Mouse (Mus musculus) brain, embryonic 18.5 days (tissue): ENCODE measurements around the gene Mark2.
A peak's percentile ranks its signal among the peaks of the same experiment; 100 is the strongest.

Source experiments
- DNase-seq: peaks from one replicate; pipeline ENCODE4 v3.0.0-alpha.2; 2012; ENCODE audit warnings: low read depth, low spot score

Gene Mark2

DNA sequence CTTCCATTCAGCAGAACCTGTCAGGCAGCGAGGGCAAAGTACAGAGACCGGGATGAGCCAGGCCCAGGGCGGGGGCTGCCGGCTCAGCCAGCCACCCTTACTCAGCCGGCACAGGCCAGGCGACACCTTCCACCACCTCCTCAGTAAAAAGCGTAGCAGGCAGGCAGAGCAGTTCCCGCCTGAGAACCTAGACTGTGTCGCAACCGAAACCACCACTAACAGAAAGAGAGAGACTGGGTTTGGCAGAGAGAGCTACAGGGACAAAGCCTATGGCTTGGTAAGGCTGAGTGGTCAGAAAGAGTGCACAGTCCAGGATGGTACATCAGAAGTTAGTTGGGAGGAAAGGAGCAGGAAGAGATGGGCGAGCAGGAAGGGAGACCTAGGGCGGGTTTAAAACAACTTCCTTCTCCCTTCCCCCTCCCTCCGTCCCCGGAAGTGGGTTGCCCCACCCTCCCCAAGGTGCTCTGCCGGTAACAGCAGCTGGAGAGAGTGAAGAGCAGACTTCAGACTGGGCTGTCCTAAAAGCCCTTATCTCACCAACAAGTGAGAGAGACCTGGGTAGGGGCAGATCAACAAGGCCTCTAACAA lies 46.5 kb downstream of the Mark2 start:
- no peak for DNase-seq

DNA sequence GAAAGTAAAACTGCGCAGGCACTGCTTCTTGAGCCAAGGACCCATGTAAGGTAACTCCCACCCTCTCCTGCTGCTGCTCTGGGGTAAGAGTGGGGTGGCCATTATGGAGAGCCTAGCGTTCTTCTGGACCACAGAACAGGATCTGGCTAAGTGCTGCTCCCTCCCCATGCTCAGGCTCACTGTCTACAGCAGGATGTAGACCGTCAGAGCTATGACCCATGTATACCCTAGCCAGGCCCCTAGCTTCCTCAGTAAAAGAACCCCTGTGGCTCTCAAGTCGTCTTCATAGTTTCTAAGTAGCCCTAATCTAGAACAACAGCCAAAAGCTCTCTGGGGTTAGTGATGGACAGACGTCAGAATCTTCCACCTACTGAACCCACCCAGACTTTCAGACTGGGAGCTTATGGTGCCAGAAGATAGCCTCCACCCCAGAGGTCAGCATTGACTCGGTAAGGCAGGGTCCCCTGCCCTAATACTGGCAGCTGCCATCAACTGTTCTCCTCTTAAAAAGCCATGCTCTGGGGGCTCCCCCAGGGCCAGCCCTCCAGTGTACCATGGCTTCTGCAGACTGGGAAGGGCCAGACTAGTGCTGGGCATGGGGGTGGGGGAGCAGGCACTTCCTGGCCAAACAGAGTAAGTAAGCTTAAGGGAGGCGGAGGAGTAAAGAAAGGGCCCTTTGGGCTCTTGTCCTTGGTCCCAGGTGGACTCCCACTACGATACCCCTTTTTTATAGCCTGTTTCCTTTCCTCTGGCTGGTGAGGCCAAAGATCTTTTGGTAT lies 47.4 kb downstream of the Mark2 start:
- no peak for DNase-seq

DNA sequence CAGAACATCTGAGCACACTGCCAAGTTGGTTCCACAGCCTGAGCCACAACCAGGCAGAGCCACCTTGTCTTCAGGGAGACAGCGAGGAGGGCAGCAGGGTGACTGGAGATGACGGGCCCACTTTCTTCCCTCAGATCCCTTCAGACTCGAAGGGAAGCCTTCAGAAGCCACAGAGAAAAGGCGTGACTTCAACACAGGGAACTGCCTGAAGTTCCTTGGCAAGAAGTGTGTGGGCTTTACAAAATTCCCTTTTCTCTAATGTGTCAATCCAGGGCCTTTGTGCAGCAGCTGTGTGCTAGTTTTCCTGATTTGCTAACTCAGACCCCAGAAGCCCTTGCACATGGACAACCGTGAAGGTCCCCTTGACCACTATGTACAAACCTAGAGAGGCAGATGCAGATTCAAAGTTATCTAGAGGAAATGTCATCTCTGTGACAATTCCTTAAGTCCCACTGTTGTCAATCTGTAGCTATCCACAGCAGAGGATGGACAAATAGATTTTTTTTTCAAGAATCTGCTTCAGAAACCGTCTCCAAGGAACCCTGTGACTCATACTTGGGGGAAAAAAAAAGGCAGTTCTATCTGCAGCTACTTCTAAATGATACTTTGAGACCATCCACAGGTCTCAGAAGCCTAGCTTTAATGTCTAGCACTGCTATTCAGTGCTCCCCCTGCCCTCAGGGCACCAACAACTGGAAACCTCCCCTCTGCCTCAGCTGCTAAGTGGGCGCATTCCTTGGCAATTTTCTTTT lies 49.5 kb downstream of the Mark2 start:
- no peak for DNase-seq

DNA sequence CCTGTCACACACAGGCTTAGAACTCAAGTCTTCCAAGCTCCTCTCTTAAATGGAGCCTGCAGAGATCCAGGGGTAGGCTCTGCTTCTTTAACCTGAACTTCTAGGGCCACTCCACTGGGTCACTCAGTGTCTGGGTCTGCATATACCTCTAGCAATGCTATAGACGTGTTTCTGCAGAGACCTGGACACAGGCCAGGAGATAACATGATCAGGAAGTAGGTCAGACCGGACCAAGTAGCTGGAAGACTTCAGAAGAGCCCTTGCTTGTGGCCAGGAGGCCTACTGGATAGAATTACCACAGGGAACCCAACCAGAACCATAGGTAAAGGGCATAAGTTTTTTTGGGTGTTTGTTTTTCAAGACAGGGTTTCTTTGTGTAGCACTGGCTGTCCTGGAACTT lies 51.9 kb downstream of the Mark2 start:
- no peak for DNase-seq

DNA sequence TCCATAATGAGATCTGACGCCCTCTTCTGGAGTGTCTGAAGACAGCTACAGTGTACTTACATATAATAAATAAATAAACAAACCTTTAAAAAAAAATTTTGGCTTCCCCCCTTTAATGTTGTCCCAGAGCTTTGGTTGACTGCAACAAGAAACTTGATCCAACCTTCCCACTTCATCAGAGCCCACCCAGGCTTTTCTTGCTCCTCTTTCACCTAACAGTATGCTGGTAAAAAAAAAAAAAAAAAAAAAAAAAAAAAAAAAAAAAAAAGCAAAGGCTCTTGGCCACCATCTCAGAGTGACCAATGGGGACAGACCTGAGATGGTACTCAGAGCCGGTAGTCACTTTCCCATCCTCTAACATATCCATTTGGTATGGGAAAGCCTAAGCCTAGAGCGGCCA lies 53.4 kb downstream of the Mark2 start:
- no peak for DNase-seq

DNA sequence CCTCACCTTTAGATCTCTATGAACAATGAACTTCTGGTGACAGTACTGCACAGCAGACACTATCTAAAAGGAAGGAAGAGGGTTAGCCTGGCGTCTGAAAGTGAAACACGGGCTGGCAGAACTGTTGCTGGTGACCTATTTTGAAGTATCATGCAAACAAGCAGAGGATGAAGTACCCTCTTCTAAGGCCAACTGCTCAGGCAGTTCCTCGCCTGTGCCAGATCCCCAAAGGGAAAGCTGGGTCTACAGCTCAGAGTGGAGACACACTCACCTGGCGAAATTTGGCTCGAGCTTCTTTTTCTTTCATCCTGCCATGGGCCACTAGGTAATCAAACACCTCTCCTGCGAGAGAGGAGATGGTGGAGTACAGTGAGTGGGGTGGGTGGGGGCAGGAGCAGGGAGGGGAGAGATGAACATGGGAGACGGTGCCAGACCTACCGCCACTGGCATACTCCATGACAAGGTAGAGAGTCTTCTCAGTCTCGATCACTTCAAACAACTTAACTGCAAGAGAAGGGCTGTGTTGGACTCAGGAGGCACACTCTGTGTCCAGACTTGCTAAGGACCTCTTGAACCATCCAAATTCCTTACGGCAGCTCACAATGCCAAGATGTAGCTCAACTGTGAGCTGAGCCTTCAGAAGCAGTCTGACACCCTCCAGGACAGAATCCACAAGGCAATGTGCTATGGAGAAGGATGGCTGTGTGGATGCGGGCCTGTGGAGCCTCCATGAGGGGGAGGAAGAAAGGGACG lies 54.9 kb downstream of the Mark2 start:
- no peak for DNase-seq

DNA sequence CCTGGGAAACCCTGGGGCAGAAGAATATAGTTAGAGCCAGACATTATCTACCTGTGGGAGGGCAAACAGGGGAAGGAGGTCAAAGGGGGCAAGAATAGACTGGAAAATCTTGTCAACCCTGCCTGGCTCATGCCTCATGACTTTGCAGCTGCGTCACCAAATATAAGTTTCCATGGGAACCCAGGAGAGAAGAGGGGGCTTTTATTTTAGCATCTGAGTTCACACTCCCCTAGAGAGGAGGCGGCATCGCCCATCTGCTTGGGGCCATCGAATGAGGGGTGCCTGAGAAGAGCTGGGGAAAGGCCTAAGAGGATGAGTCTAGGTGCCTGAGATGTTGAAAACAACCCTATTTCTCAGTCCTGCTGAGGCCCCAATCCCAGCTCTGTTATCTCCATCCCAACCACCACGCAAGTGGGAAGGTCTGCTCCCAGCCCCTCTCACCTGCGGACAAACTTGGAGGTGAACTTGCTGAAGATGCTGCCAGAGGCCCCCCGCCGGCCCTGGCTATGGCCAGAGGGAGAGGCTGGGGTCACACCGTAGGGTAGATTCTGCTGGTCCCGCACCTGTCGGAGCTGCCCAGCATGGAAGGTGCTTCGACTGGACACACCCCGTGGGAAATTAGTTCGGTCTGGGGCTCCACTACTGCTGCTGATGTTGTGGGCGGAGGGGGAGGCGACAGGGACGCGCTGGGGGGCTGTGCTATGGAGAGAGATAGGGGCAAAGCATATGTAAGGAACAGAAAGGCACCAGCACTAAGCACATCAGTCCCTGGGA lies 60.9 kb downstream of the Mark2 start:
- no peak for DNase-seq

DNA sequence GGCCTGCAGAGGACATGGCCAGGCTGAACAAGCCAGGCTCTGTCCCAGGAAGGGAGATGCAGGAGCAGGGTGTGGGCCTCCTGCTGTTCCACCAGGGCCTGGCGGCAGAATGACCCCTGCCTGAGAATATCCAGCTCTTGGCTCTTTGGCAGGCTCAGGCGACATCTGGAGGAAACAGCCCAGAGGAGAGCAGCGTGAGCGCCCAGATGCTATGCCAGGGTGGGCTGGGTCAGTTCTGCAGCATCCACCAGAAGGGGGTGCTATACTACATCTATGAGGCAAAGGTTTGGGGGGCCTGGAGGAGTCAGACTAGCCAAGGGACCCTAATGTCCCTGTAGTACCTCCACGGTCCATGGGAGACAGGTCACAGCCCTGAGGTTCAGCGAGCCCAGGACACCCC lies 62.5 kb downstream of the Mark2 start:
- DNase-seq = no peak

DNA sequence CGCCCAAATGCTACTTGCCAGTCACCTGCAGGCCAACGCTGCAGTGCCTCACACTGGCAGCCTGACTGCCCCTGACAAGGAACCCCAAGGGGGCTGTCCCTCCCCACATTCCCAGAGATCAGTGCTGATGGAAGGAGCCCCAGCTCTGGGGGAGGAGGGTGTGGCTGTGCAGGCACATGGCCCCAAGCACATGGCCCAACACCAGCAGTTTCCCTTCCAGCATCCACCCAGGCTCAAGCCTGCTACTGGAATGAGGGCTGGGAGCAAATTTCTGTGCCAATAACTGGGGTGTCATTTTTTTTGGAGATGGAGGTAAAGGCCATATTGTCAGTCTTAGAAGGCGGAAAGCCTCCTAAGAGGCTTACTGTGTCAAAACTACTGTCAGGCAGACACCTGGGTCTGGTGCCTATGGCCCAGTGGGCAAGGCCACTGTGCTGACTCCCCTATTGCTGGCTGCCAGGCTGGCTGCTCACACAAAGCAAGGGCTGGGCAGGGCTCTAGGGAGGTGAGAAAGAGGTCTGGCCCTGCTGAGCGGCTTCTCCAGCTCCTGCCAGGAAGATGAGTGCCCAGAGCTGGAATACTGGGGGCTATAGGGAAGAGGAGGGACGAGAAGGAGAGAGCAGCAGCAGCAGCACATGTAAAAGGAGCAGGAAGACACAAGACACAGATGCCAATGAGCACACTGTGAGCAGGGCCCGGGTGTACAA lies 63.3 kb downstream of the Mark2 start:
- DNase-seq = no peak

DNA sequence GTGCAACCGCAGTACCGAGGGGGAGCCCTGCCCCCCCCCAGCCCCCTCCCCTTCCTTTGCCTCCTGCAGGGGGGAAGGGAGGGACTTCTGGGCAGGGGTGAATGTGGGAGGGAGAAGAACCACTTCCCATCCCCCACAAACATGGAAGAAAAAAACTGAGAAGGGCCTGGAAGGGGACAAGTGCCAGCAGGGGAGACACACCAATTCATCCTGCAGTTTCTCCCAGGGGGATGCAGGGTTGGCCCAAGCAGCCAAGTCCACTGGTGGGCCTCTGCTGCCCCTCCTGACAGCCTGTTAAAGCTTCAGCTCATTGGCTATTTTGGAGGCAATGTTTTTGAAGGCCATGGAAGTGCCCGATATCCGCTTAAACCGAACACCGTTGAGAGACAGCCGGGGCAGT lies 64.9 kb downstream of the Mark2 start:
- DNase-seq = no peak

DNA sequence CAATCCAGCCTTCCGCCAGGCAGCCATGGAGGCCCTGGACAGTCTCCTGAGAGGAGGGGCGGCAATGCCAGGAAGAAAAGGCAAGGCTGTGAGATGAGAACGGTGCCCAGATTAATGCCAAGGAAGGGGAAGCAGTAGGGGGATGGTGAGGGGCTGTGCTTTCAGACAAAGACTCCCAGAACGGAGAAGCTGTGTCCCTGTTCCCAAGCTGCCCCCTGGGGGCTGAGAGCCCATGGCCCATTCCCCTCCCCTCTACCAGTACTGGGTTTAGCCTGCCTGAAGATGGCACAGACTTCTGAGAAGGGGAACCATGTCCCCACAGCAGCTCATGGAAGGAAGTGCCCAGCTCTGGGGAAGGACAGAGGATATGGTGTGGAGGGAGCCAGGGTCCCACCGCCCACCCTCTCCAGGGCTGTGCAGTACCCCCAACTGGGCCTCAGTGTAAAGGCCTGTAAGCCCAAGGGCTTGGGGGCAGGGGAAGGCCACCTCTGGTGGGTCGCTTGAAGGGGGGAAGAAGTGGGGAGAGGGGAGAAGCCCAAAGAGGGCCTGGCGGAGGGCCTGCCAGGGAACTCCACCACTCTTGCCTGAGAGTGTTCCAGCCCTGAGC lies 65.5 kb downstream of the Mark2 start:
- DNase-seq = no peak

DNA sequence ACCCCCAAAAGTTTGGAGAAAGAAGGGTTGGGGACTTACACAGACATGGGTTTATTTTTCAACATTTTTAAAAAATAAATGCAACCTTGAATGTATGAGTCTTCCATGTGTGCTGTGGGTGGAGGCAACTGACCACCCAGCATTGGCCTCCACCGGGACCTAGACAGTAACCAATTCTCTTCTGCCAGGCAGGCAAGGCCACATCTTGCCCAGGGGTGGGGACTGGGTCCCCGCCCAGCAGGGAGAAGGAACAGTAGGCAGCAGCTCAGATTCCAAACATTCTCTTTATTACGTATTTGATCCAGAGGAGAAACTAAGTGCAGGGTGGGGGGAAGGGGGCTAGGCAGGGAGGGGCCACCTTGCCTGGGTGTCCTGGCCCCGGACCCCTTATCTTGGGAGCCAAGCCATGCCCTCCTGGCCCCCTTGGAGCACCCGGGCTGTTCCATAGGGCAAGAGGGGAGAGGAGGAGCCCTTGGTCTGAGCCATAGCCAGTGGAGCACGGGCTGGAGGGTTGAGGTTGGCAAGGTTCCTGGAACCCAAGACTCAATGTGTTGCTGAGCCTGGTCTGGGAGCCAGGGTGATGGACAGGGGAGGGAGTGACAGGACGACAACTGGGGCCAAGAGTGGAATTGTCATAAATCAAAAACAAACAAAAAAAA lies 66.4 kb downstream of the Mark2 start:
- DNase-seq = no peak

DNA sequence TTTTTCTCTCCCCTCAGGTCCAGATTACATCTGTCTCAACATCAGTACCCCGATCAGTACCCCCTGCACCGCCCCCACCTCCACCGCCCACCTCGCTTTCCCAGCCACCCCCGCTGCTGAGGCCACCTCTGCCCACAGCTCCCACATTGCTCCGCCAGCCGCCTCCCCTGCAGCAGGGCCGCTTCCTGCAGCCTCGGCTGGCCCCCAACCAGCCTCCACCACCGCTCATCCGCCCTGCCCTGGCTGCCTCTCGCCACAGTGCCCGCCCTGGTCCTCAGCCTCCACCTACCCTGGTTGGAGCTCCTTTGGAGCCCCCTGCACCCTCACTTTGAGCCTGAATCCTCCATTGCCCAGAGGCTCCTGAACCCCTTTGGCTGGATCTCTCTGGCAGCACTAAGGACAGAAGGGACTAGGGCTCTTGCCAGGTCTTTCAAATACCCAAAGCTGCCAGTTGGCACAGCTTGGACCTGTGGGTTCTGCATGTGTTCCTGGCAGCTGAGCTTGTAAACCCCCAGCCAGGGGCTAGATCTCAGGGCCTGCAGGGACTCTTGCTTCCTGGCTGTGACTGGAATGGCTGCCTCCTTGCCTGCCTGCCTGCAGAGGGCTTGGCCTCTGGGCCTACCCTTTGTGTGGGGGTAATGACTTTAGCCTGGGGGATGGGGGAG lies 67.2 kb downstream of the Mark2 start:
- no peak for DNase-seq

DNA sequence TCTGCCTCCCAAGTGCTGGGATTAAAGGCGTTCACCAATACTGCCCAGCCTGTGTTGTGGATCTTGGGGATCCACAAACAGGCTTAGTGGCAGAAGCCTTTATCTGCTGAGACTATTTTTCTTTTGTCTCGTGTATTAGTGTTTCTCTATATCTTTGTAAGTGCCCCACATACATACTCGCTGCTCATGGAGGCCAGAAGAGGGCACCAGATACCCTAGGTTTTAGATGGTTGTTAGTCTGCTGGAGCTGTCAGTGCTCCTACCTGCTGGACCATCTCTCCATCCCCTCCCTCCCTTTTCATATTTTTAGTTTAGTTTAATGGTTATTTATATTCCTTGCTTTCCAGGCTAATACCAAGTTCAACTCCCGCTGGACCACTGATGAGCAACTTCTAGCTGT lies 68.2 kb downstream of the Mark2 start:
- DNase-seq = no peak

DNA sequence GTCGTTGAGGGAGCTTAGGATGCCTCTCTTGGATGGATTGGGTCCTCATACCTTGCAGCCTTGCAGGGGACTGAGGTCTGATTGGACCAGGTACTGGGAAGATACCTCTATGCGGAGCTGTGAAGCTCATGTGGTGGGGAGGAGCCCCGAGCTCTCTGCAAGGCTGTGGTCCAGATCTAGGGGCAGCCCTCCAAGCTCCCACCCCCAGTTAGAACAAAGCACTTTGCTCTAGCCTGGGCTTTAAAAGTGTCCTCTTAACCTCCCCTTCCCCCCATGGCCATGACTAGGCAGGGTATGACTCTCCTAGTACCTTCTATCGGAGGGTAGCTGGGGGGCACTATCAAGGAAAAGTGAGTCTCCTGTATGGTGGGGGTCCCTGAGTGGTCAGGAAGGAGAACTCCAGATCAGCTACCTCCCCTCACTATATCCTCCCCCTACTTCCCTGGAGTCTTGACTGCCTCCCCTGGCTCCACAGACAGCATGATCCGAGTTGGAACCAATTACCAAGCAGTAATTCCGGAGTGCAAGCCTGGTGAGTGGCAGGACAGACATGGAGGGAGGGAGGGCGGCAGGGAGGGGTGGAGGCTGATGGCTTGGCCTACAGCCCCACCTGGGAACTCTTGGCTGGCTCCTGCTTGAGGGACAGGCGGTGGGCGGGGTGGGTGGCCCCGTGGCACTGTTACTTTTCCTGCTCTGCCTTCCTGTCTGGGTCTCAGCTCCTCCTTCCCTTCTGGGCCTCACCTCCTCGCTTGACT lies 72.2 kb downstream of the Mark2 start:
- DNase-seq = no peak

DNA sequence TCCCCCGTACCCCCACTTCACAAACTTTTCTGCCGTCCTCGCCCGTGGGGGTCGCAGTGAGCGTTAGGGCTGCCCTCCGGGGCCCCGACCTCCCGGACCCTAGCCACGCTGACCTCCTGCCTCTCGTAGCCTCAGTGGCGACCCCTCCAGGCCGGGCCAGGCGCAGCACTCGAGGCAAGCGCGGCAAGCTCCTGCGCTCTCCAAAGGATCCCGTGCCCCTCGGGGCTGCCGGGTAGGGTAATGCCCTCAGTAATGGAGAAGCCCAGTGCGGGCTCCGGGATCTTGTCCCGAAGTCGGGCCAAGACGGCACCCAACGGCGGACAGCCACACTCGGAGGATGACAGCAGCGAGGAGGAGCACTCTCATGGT lies 73.0 kb downstream of the Mark2 start:
- no peak for DNase-seq

DNA sequence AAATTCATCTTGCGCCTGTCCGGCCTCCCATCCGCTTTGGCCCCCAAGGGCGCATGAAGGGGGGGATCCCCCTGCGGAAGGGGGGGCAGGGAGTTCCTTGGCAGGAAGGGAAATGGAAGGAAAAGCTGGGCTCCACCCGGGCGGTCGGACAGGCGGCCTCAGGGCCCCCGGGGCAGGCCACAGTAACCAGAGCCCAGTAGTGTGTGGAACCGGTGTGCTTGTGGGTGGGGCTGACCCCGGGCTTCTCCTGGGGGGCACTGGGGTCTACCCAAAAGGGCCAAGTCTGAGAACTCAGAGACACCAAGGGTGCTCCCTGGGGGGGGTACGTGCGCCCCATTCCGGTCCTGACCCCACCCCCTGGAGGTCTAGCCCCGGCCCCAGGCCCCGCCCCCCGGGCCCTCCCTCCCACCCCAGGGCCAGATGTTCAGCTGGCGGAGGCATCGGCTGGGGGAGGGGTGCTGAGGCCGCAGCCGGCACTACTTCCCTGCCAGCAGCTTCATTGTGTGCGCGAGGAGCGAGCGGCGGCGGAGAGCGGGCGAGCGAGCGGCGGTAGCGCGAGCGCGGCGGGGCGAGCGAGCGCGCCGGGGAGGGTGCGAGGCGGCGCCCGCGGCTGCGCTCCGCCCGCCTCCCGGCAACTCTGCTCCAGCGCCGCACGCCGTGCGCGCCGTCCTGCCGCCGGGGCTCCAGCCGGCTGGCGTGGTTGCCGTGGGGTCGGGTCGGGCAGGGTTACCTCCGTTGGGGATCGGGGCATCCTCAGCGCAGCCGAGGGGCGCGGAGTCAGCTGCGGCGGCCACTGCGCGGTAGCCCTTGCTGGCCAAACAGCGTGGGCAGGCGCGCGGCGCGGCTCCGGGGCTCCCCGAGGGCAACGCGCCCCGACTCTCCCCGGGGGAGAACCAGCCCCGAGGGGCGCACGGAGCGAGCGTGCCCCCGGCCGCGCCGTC lies 73.6 kb downstream of the Mark2 start:
- peak; percentile 64 for DNase-seq
